Mouse (Mus musculus): Measurements from ENCODE around the gene Sema3a. TPM values are rescaled to one million over a fixed set of nuclear protein-coding genes. Genes with fewer than 3 reads are reported as not detected.

The Sema3a gene
- polyA plus RNA-seq, 1 experiment from 2014 or later: 30.7 TPM

DNA sequence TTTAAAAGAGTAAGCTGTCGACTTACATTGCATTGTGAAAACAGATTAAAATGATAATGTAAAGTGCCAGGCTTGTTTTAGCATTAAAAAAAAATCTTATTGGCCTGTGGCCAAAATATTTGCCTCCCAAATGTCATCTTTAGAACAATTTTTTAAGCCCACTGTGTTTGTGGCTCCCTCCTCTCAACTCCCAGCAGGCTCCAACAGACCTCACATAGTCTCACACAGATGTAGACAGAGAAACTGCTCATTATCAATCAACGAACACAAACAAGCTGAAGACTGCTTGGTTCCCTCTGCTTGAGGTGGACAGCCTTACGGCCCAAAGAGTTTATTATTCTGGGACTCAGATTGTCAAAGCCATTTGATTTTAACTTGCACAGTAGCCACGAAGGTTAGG, 226.4 kb downstream of the Sema3a start:
- Histone ChIP-seq H3K9ac (ENCODE audit: low read depth, low read length) (no peak overlapping the region), H3K27me3 (ENCODE audit: control insufficient read depth, insufficient read depth, low read length) (no peaks in the 10 kb centered on the region), H3K36me3 (ENCODE audit: control insufficient read depth, insufficient read depth, low read length) (no peaks in the 10 kb centered on the region), H3K27ac (ENCODE audit: low read depth, low read length) (no peak overlapping the region), H3K4me1 (ENCODE audit: control insufficient read depth, insufficient read depth, low read length) (no peaks in the 10 kb centered on the region), H3K9me3 (ENCODE audit: control insufficient read depth, low read length) (no peaks in the 10 kb centered on the region), H3K4me2 (replicated peaks; ENCODE audit: low read depth, low read length) (no peak overlapping the region), H3K4me3 (ENCODE audit: low read length) (no peak overlapping the region)
- whole genome bisulfite sequencing: 44% methylated on average over 4 of the region's 4 CpGs
- ATAC-seq (ENCODE audit: low FRiP score, low TSS enrichment): no peak

- H3K9me3 ChIP-seq (ENCODE audit: control insufficient read depth, low read length): no peaks in the 10 kb centered on the region
- WGBS: 33% methylated on average over 1 of the region's 1 CpGs
- no peak overlapping the region for H3K9ac ChIP-seq (ENCODE audit: low read depth, low read length)
- no peak for ATAC-seq (ENCODE audit: low FRiP score, low TSS enrichment)
- H3K27ac ChIP-seq (ENCODE audit: low read depth, low read length): no peak overlapping the region
- no peak overlapping the region for H3K4me2 ChIP-seq (replicated peaks; ENCODE audit: low read depth, low read length)
- no peaks in the 10 kb centered on the region for H3K4me1 ChIP-seq (ENCODE audit: control insufficient read depth, insufficient read depth, low read length)
- no peak overlapping the region for H3K4me3 ChIP-seq (ENCODE audit: low read length)
- H3K36me3 ChIP-seq (ENCODE audit: control insufficient read depth, insufficient read depth, low read length): no peaks in the 10 kb centered on the region
- no peaks in the 10 kb centered on the region for H3K27me3 ChIP-seq (ENCODE audit: control insufficient read depth, insufficient read depth, low read length)
These were observed 227.8 kb downstream of the Sema3a start for GRCm38 (mm10) chr5:13352995-13353394.

- H3K4me1 ChIP-seq (ENCODE audit: control insufficient read depth, insufficient read depth, low read length): no peaks in the 10 kb centered on the region
- no peak overlapping the region for H3K9ac ChIP-seq (ENCODE audit: low read depth, low read length)
- no peaks in the 10 kb centered on the region for H3K27me3 ChIP-seq (ENCODE audit: control insufficient read depth, insufficient read depth, low read length)
- no peaks in the 10 kb centered on the region for H3K36me3 ChIP-seq (ENCODE audit: control insufficient read depth, insufficient read depth, low read length)
- 83% methylated on average over 1 of the region's 1 CpGs for WGBS
- no peak overlapping the region for H3K4me3 ChIP-seq (ENCODE audit: low read length)
- H3K9me3 ChIP-seq (ENCODE audit: control insufficient read depth, low read length): no peaks in the 10 kb centered on the region
- no peak for ATAC-seq (ENCODE audit: low FRiP score, low TSS enrichment)
- H3K27ac ChIP-seq (ENCODE audit: low read depth, low read length): no peak overlapping the region
- no peak overlapping the region for H3K4me2 ChIP-seq (replicated peaks; ENCODE audit: low read depth, low read length)
These were observed 228.3 kb downstream of the Sema3a start for GRCm38 (mm10) chr5:13353539-13353938.

GRCm38 (mm10) chr5:13354913-13355312, 229.7 kb downstream of the Sema3a start:
- no peak overlapping the region for H3K4me2 ChIP-seq (replicated peaks; ENCODE audit: low read depth, low read length)
- no peak for ATAC-seq (ENCODE audit: low FRiP score, low TSS enrichment)
- no peaks in the 10 kb centered on the region for H3K36me3 ChIP-seq (ENCODE audit: control insufficient read depth, insufficient read depth, low read length)
- no peak overlapping the region for H3K9ac ChIP-seq (ENCODE audit: low read depth, low read length)
- H3K4me1 ChIP-seq (ENCODE audit: control insufficient read depth, insufficient read depth, low read length): no peaks in the 10 kb centered on the region
- 100% methylated on average over 1 of the region's 1 CpGs for WGBS
- H3K27ac ChIP-seq (ENCODE audit: low read depth, low read length): no peak overlapping the region
- H3K9me3 ChIP-seq (ENCODE audit: control insufficient read depth, low read length): no peaks in the 10 kb centered on the region
- no peaks in the 10 kb centered on the region for H3K27me3 ChIP-seq (ENCODE audit: control insufficient read depth, insufficient read depth, low read length)
- no peak overlapping the region for H3K4me3 ChIP-seq (ENCODE audit: low read length)

DNA sequence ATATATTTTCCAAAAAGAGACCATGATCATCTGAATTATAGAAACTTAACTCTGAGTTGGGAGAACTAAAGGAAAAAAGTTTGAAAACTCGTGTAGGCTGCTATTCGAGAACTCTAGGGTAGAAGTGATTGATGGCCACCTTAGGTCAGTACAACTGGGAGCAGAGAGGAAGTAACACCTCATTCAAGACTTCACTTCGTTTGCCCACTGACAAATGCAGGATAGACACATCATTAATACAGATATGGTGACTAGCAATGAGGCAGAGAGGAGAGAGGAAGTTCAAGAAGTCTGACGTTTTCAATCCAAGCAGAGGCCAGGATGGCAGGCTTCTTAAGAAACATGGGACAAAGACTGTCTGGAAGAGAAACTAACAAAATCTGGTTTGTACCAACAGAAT, 233.6 kb downstream of the Sema3a start:
- ATAC-seq (ENCODE audit: low FRiP score, low TSS enrichment): no peak
- H3K27ac ChIP-seq (ENCODE audit: low read depth, low read length): no peak overlapping the region
- H3K4me3 ChIP-seq (ENCODE audit: low read length): no peak overlapping the region
- H3K36me3 ChIP-seq (ENCODE audit: control insufficient read depth, insufficient read depth, low read length): no peaks in the 10 kb centered on the region
- 9% methylated on average over 4 of the region's 4 CpGs for WGBS
- H3K27me3 ChIP-seq (ENCODE audit: control insufficient read depth, insufficient read depth, low read length): no peaks in the 10 kb centered on the region
- H3K9ac ChIP-seq (ENCODE audit: low read depth, low read length): no peak overlapping the region
- no peaks in the 10 kb centered on the region for H3K9me3 ChIP-seq (ENCODE audit: control insufficient read depth, low read length)
- no peak overlapping the region for H3K4me2 ChIP-seq (replicated peaks; ENCODE audit: low read depth, low read length)
- H3K4me1 ChIP-seq (ENCODE audit: control insufficient read depth, insufficient read depth, low read length): no peaks in the 10 kb centered on the region

GRCm38 (mm10) chr5:13360711-13361110, 235.5 kb downstream of the Sema3a start:
- Histone ChIP-seq H3K4me1 (ENCODE audit: control insufficient read depth, insufficient read depth, low read length) (no peaks in the 10 kb centered on the region), H3K27ac (ENCODE audit: low read depth, low read length) (no peak overlapping the region), H3K4me3 (ENCODE audit: low read length) (no peak overlapping the region), H3K9me3 (ENCODE audit: control insufficient read depth, low read length) (no peaks in the 10 kb centered on the region), H3K27me3 (ENCODE audit: control insufficient read depth, insufficient read depth, low read length) (no peaks in the 10 kb centered on the region), H3K36me3 (ENCODE audit: control insufficient read depth, insufficient read depth, low read length) (no peaks in the 10 kb centered on the region), H3K9ac (ENCODE audit: low read depth, low read length) (no peak overlapping the region), H3K4me2 (replicated peaks; ENCODE audit: low read depth, low read length) (no peak overlapping the region)
- WGBS: 51% methylated on average over 3 of the region's 3 CpGs
- no peak for ATAC-seq (ENCODE audit: low FRiP score, low TSS enrichment)

DNA sequence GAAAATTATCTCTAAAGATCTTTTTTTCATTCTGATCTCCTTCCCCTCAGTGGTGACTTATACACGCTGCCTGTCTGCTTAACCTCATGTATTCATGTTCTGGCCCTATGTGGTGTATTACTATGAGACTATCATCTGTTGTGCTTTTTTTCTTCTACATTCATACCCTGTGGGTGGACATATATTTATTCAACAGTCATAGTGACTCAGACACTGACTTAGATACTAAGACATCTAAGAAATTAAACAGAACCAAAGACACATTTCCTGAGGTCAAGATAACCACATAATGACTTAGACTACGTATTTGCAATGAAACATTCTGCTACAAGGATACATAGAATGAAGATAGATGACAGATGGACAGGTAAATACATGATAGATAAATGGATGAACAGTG, 239.9 kb downstream of the Sema3a start:
- Histone ChIP-seq H3K4me3 (ENCODE audit: low read length) (no peak overlapping the region), H3K27ac (ENCODE audit: low read depth, low read length) (no peak overlapping the region), H3K9ac (ENCODE audit: low read depth, low read length) (no peak overlapping the region), H3K36me3 (ENCODE audit: control insufficient read depth, insufficient read depth, low read length) (no peaks in the 10 kb centered on the region), H3K9me3 (ENCODE audit: control insufficient read depth, low read length) (no peaks in the 10 kb centered on the region), H3K4me1 (ENCODE audit: control insufficient read depth, insufficient read depth, low read length) (no peaks in the 10 kb centered on the region), H3K4me2 (replicated peaks; ENCODE audit: low read depth, low read length) (no peak overlapping the region), H3K27me3 (ENCODE audit: control insufficient read depth, insufficient read depth, low read length) (no peaks in the 10 kb centered on the region)
- 98% methylated on average over 2 of the region's 2 CpGs for WGBS
- no peak for ATAC-seq (ENCODE audit: low FRiP score, low TSS enrichment)

DNA sequence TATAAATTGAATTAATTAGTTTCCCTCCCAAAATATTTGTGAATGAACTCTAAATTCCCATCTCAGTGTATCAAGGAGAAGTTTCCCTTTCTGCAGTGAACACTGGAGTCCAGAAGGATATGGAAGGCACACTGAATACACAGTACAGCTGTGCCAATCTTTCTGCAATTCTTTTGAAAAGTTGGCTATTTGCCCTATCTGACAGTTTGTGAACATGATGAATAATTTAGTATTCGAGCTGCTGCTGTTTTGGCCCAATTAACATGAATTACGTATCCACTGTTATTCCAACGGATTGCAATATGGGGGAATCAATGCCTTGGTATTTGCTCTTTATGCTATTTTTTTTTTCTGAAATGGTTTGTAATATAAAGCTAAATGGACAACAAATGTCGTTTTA, 254.0 kb downstream of the Sema3a start:
- H3K27me3 ChIP-seq (ENCODE audit: control insufficient read depth, insufficient read depth, low read length): no peaks in the 10 kb centered on the region
- no peak overlapping the region for H3K9ac ChIP-seq (ENCODE audit: low read depth, low read length)
- no peak overlapping the region for H3K4me3 ChIP-seq (ENCODE audit: low read length)
- H3K4me1 ChIP-seq (ENCODE audit: control insufficient read depth, insufficient read depth, low read length): no peaks in the 10 kb centered on the region
- no peak for ATAC-seq (ENCODE audit: low FRiP score, low TSS enrichment)
- H3K36me3 ChIP-seq (ENCODE audit: control insufficient read depth, insufficient read depth, low read length): no peaks in the 10 kb centered on the region
- no peaks in the 10 kb centered on the region for H3K9me3 ChIP-seq (ENCODE audit: control insufficient read depth, low read length)
- no peak overlapping the region for H3K27ac ChIP-seq (ENCODE audit: low read depth, low read length)
- no peak overlapping the region for H3K4me2 ChIP-seq (replicated peaks; ENCODE audit: low read depth, low read length)
- 72% methylated on average over 4 of the region's 4 CpGs for WGBS

DNA sequence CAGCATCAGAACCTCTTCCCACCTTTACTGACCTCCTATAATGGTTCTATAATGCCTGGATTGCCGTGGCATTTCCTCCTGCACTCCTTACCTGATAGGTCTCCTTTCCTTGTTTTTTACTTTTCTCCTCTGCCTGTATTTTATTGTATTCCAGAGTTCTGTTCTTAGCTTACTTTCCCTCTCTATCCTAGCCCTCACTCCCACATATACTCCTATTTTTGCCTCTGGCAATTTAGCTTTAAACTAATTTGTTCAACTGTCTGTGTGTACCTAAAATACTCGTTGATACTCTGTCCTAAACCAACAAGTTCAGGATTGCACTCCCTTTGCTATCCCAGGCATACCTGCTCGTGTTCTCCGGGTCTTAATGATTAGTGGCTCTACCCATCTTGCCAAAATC, 258.8 kb downstream of the Sema3a start:
- WGBS: 44% methylated on average over 4 of the region's 4 CpGs
- no peak overlapping the region for H3K4me3 ChIP-seq (ENCODE audit: low read length)
- H3K9me3 ChIP-seq (ENCODE audit: control insufficient read depth, low read length): no peaks in the 10 kb centered on the region
- no peaks in the 10 kb centered on the region for H3K27me3 ChIP-seq (ENCODE audit: control insufficient read depth, insufficient read depth, low read length)
- no peak overlapping the region for H3K9ac ChIP-seq (ENCODE audit: low read depth, low read length)
- H3K4me1 ChIP-seq (ENCODE audit: control insufficient read depth, insufficient read depth, low read length): no peaks in the 10 kb centered on the region
- H3K4me2 ChIP-seq (replicated peaks; ENCODE audit: low read depth, low read length): no peak overlapping the region
- no peak for ATAC-seq (ENCODE audit: low FRiP score, low TSS enrichment)
- no peak overlapping the region for H3K27ac ChIP-seq (ENCODE audit: low read depth, low read length)
- no peaks in the 10 kb centered on the region for H3K36me3 ChIP-seq (ENCODE audit: control insufficient read depth, insufficient read depth, low read length)

- Histone ChIP-seq H3K4me2 (replicated peaks; ENCODE audit: low read depth, low read length) (no peak overlapping the region), H3K4me1 (ENCODE audit: control insufficient read depth, insufficient read depth, low read length) (no peaks in the 10 kb centered on the region), H3K36me3 (ENCODE audit: control insufficient read depth, insufficient read depth, low read length) (no peaks in the 10 kb centered on the region), H3K9me3 (ENCODE audit: control insufficient read depth, low read length) (no peaks in the 10 kb centered on the region), H3K27me3 (ENCODE audit: control insufficient read depth, insufficient read depth, low read length) (no peaks in the 10 kb centered on the region), H3K9ac (ENCODE audit: low read depth, low read length) (no peak overlapping the region), H3K27ac (ENCODE audit: low read depth, low read length) (no peak overlapping the region), H3K4me3 (ENCODE audit: low read length) (no peak overlapping the region)
- WGBS: 35% methylated on average over 4 of the region's 4 CpGs
- ATAC-seq (ENCODE audit: low FRiP score, low TSS enrichment): no peak
These were observed 259.5 kb downstream of the Sema3a start for GRCm38 (mm10) chr5:13384714-13385113.
